Mouse (Mus musculus) MEL (cell line): ENCODE results near the gene Igf2bp1. TPM values are rescaled to one million over a fixed set of nuclear protein-coding genes. Genes with fewer than 3 reads are reported as not detected.
A peak's percentile ranks its signal among the peaks of the same experiment; 100 is the strongest.

Experiments
- DNase-seq: peaks from one replicate; pipeline ENCODE4 v3.0.0; 2011; ENCODE audit warnings: low read depth, low spot score
- H3K27ac ChIP-seq: 2 replicates; pipeline ENCODE4 v1.5.1; 2012; ENCODE audit warnings: low read depth, mild to moderate bottlenecking, control low read depth, low read length, moderate library complexity; ENCODE audit not compliant: control insufficient read depth
- H3K27me3 ChIP-seq, 2 experiments: fragments of 150-350 bp in 1 of 2; sonication (generic) in 1 of 2; 2 replicates each; pipeline ENCODE4 v1.6.1; 2012; ENCODE audit warnings: low read length in 2 of 2, mild to moderate bottlenecking in 2 of 2, improper control_type of control experiment in 1 of 2, moderate library complexity in 1 of 2; ENCODE audit not compliant: insufficient read depth in 2 of 2, control insufficient read depth in 1 of 2
- H3K36me3 ChIP-seq, 2 experiments: 2 replicates each; pipeline ENCODE4 v1.6.1; 2012 to 2014; ENCODE audit warnings: low read length in 2 of 2, improper control_type of control experiment in 1 of 2, inconsistent platforms in 1 of 2, mild to moderate bottlenecking in 1 of 2; ENCODE audit not compliant: insufficient read depth in 2 of 2, control insufficient read depth in 1 of 2
- H3K4me1 ChIP-seq, 2 experiments: fragments of 150-350 bp in 1 of 2; sonication (generic) in 1 of 2; 2 replicates each; pipeline ENCODE4 v1.6.1; 2012; ENCODE audit warnings: low read length in 2 of 2, improper control_type of control experiment in 1 of 2, mild to moderate bottlenecking in 1 of 2; ENCODE audit not compliant: insufficient read depth in 2 of 2, control insufficient read depth in 1 of 2
- H3K4me3 ChIP-seq, 2 experiments: fragments of 150-350 bp in 1 of 2; sonication (generic) in 1 of 2; 2 replicates each; pipeline ENCODE4 v1.5.1; 2012; ENCODE audit warnings: low read depth in 2 of 2, low read length in 2 of 2, mild to moderate bottlenecking in 2 of 2, moderate library complexity in 2 of 2, control low read depth in 1 of 2, improper control_type of control experiment in 1 of 2; ENCODE audit not compliant: control insufficient read depth in 1 of 2, insufficient read depth in 1 of 2
- H3K79me2 ChIP-seq: 2 replicates; pipeline ENCODE4 v1.6.1; 2012; ENCODE audit warnings: mild to moderate bottlenecking, low read length, moderate library complexity; ENCODE audit not compliant: control insufficient read depth, poor library complexity, insufficient read depth
- H3K9ac ChIP-seq: 2 replicates; pipeline ENCODE4 v1.6.1; 2012; ENCODE audit warnings: low read depth, mild to moderate bottlenecking, control low read depth, low read length, moderate library complexity; ENCODE audit not compliant: control insufficient read depth, poor library complexity, severe bottlenecking
- H3K9me3 ChIP-seq: fragments of 150-350 bp; sonication (generic); replicated peaks from 2 replicates; pipeline ENCODE4 v1.6.1; 2012; ENCODE audit warnings: mild to moderate bottlenecking, low read length, improper control_type of control experiment, moderate library complexity; ENCODE audit not compliant: insufficient read depth
- ETS1 ChIP-seq: IDR thresholded peaks from 2 replicates; pipeline ENCODE4 v1.6.1; 2012; ENCODE audit warnings: low read depth, mild to moderate bottlenecking, inconsistent platforms, low read length, improper control_type of control experiment, moderate library complexity
- KAT2A ChIP-seq: conservative IDR thresholded peaks from 2 replicates; pipeline ENCODE4 v1.6.1; 2012; ENCODE audit warnings: low read depth, low read length, improper control_type of control experiment, inconsistent platforms
- MAFK ChIP-seq: IDR thresholded peaks from 2 replicates; pipeline ENCODE4 v1.6.1; 2011; ENCODE audit warnings: low read depth, mild to moderate bottlenecking, low read length, improper control_type of control experiment, borderline replicate concordance
- POLR2A ChIP-seq, 2 experiments: IDR thresholded peaks; 2 replicates each; pipeline ENCODE4 v1.6.1; 2011 to 2012; ENCODE audit warnings: low read length in 2 of 2, mild to moderate bottlenecking in 2 of 2, control low read depth in 1 of 2, improper control_type of control experiment in 1 of 2, low read depth in 1 of 2, moderate library complexity in 1 of 2; ENCODE audit not compliant: control insufficient read depth in 1 of 2, insufficient read depth in 1 of 2, poor library complexity in 1 of 2
- POLR2AphosphoS5 ChIP-seq: IDR thresholded peaks from 2 replicates; pipeline ENCODE4 v1.6.1; 2012; ENCODE audit warnings: low read depth, borderline replicate concordance, mild to moderate bottlenecking, inconsistent platforms, low read length, moderate library complexity, mixed read lengths
- TAL1 ChIP-seq: IDR thresholded peaks from 2 replicates; pipeline ENCODE4 v1.6.1; 2012; ENCODE audit warnings: mild to moderate bottlenecking, inconsistent platforms, low read length, moderate library complexity, mixed read lengths
- USF2 ChIP-seq, 2 experiments: IDR thresholded peaks; 2 replicates each; pipeline ENCODE4 v1.6.1; 2011 to 2012; ENCODE audit warnings: improper control_type of control experiment in 2 of 2, low read length in 2 of 2, borderline replicate concordance in 1 of 2, inconsistent platforms in 1 of 2, low read depth in 1 of 2, mild to moderate bottlenecking in 1 of 2; ENCODE audit not compliant: insufficient read depth in 1 of 2
- ZNF384 ChIP-seq: IDR thresholded peaks from 2 replicates; pipeline ENCODE4 v1.6.1; 2012; ENCODE audit warnings: low read depth, mild to moderate bottlenecking, inconsistent platforms, low read length, improper control_type of control experiment
- polyA plus RNA-seq, 2 experiments: library from polyadenylated mRNA; stranded (reverse) in 1 of 2; unstranded in 1 of 2; fragments of >175 nt in 1 of 2; fragments of >200 nt in 1 of 2; gene quantifications; 2 replicates each; pipeline versions ENCODE4 v1.2.1 to v1.2.4; 2012; ENCODE audit warnings: low replicate concordance in 2 of 2, low read depth in 1 of 2; ENCODE audit not compliant: insufficient read length in 2 of 2, insufficient read depth in 1 of 2, missing spikeins in 1 of 2
- total RNA-seq: library from RNA; depleted of rRNA; stranded (reverse); fragments of 300-350 nt; gene quantifications from 2 replicates; pipeline ENCODE4 v1.2.3, GENCODE M21; 2012; rRNA removed

Gene Igf2bp1
- total RNA-seq (0.03 and 0.15 TPM in 2 replicates), polyA plus RNA-seq (not detected)

DNA sequence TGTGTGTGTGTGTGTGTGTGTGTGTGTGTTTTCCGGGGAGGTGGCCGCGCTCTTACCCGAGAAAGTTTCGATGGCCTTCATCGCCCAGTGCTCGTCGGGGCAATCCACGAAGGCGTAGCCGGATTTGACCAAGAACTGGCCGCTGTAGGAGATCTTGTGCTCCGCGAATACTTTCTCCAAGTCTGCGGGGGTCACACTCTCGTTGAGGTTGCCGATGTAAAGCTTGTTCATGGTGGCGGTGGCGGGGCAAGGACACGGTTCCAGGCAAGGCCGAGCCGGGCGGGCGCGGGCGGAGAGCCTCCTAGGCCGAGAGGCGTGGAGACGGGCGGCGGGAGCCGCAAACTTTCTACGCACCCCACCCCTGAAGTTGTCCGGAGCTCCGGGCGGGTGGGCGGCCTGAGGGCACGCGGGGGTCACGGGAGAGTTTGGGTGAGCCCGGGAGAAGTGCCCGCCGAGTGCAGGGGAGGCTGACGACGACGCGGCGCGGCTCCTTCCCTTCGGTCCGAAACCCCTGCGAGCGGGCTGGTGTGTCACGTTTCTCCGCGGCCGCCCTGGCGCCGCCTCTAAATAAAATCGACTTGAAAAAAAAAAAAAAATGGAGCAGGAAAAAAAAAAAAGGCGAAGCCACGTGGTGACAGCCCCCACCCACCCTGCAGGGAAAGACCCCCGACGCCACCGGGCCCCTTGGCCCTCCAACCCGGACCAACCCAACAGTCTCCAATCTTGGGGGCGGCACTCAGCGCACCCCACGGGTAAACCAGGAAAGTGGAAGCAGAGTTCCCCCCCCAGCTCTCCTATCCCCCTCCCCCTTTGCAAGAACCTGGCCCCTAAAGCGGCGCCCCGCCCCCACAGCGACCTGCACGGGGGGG lies at the start of gene Igf2bp1:
Igf2bp1 (minus strand) TSS at position 538 of the 869 bp plus-strand sequence.
- H3K4me1 ChIP-seq, result no peaks in the 10 kb centered on the region
- DNase-seq, result no peak
- no peaks in the 10 kb centered on the region for H3K79me2 ChIP-seq
- H3K9me3 ChIP-seq, result no peaks in the 10 kb centered on the region
- H3K4me3 ChIP-seq, result no peak within 1 kb of the TSS
- H3K27me3 ChIP-seq, result peaks cover 6 to 28% of the 10 kb centered on the region in 2 experiments
- H3K9ac ChIP-seq, result no peak within 1 kb of the TSS
- H3K27ac ChIP-seq, result no peak within 1 kb of the TSS
- TF ChIP-seq POLR2AphosphoS5, result no peak
- peak in 1 of 2 experiments; percentile 25; a peak in 1 of 4 replicates for TF ChIP-seq POLR2A (IDR thresholded peaks at IDR 0.05; ENCODE audit: control insufficient read depth in 1 of 2, insufficient read depth in 1 of 2, low read depth in 1 of 2, low read length in 2 of 2, poor library complexity in 1 of 2)
- TF ChIP-seq, all 39 proteins: peak for 1
- H3K36me3 ChIP-seq, result no peaks in the 10 kb centered on the region

DNA sequence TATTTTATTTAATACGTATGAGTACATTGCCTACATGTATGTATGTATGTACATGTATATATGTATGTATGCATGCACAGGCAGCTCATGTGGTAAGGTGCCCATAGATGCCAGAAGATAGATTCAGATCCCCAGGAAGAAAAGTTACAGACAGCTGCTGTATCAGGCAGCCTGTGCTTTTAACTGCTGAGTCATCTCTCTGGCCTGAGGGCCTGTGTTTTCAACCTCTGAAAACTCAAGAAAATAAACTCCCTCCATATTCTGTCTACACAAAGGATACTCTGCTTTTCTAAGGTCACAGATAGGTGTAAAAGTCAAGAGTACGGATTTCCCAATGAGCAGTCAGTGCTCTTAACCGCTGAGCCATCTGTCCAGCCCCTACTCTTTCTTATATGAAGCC lies 45.1 kb upstream of the Igf2bp1 start:
- Histone ChIP-seq H3K4me3 (no peak overlapping the region), H3K79me2 (no peaks in the 10 kb centered on the region), H3K4me1 (peaks cover 5 to 9% of the 10 kb centered on the region in 2 experiments; a peak in 3 of 4 replicates), H3K36me3 (peaks cover 16 to 53% of the 10 kb centered on the region in 2 experiments), H3K27ac (no peak overlapping the region), H3K9ac (no peak overlapping the region; the same call in 1 of the 2 replicates), H3K27me3 (no peaks in the 10 kb centered on the region), H3K9me3 (no peaks in the 10 kb centered on the region)
- TF ChIP-seq USF2 (IDR thresholded peaks at IDR 0.05; ENCODE audit: borderline replicate concordance in 1 of 2, insufficient read depth in 1 of 2, low read depth in 1 of 2, low read length in 2 of 2) (no peak), MAFK (peak; percentile 62; the same call in 1 of the 2 replicates), KAT2A (no peak)
- peak; percentile 34 for DNase-seq

DNA sequence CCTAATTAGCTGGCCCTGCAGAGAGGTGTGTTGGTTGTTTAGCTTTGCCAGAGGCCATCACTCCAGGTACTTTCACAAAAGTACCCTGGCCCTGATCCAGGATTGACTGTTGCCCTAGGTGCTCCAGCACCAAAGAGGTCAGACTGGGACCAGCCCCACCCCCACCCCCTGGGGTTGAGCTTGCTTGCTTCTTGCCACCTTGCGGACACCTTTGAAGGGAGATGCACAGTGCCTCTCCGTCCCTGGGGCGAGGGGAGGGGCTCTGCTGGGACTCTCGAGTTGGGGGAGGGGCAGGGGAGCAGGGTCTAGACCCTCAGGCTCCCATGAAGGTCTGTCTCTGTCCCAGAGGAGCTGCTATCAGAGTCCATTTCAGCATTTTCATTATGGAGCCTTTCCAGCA lies 44.2 kb upstream of the Igf2bp1 start:
- Histone ChIP-seq H3K27me3 (no peaks in the 10 kb centered on the region), H3K79me2 (no peaks in the 10 kb centered on the region), H3K9me3 (no peaks in the 10 kb centered on the region), H3K27ac (no peak overlapping the region), H3K9ac (no peak overlapping the region), H3K4me1 (peaks cover 5 to 9% of the 10 kb centered on the region in 2 experiments; a peak in 3 of 4 replicates), H3K36me3 (peaks cover 18 to 50% of the 10 kb centered on the region in 2 experiments), H3K4me3 (no peak overlapping the region)
- DNase-seq, result no peak
- TF ChIP-seq ETS1 (no peak), TAL1 (no peak), ZNF384 (no peak)
